Mouse (Mus musculus) urinary bladder, postnatal 0 days (tissue): ENCODE data around the gene Trap1a. TPM values are rescaled to one million over a fixed set of nuclear protein-coding genes. Genes with fewer than 3 reads are reported as not detected.

Experiments used
- polyA plus RNA-seq: library from polyadenylated mRNA; unstranded; fragments of >200 nt; fragmentation: Nextera tagmentation; extraction: Ambion mirVana; gene quantifications from 2 replicates; pipeline ENCODE4 v1.2.1, GENCODE M21; 2015

Trap1a gene
- not detected in 2 replicates for polyA plus RNA-seq

GRCm38 (mm10) chrX:139333263-139333994 is at the start of gene Trap1a:
Gene Trap1a, plus strand, starts transcription at chrX:139333683.

Other genes with a start within 250 kb of the Trap1a start
- gene Serpina7, start 248.4 kb upstream of the Trap1a start, polyA plus RNA-seq: 0.08 and 0.16 TPM in 2 replicates
- not detected in 2 replicates for gene 4930513O06Rik, start 247.4 kb upstream of the Trap1a start, polyA plus RNA-seq
- gene 4933428M09Rik, start 154.5 kb upstream of the Trap1a start, polyA plus RNA-seq: not detected in 2 replicates
- gene Mum1l1, start 123.6 kb upstream of the Trap1a start, polyA plus RNA-seq: 23.2 and 29.2 TPM in 2 replicates
- gene D330045A20Rik, start 146.7 kb downstream of the Trap1a start, polyA plus RNA-seq: 3.4 and 3.9 TPM in 2 replicates
- 95.5 and 107 TPM in 2 replicates for gene Rnf128, start 229.6 kb downstream of the Trap1a start, polyA plus RNA-seq